ENCODE assay signal across 9 mouse cellular contexts in the genomic region with DNA sequence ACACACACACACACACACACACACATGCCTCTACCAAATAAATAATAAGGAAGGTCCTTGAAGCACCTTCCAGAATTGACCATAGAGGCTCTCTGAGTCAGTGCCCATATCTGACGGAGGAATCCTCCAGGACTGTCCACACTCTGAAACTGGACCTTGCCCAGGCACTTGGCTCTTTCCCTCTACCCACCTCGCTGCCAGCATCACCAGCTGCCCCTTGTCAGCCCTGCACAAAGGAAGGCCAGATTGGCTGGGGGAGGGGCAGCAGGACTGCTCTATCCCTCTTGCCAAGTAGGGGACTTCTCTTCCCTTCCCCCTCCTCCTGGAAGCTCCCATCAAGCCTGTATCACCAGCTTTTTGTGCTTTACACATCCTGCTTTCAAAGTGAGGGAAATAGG. TPM values are rescaled to one million over a fixed set of nuclear protein-coding genes. Genes with fewer than 3 reads are reported as not detected.
DNase-seq lines count a peak whose midpoint lies in the region; ATAC-seq and TF ChIP-seq lines count a peak whose summit lies in the region.
"Had no signal": no experiment of that assay in that cellular context is flagged by ENCODE, and none has a peak within 500 bp of the region (broad histone marks: within the 10 kb centered on the region; RNA-seq: fewer than 3 reads in every experiment).

No protein-coding gene starts in this region.

- ATAC-seq in neural tube, embryonic 11.5 days (ENCODE audit: insufficient read depth, low FRiP score, low TSS enrichment), result peak; percentile 49; the same call in 1 of the 2 replicates
- ATAC-seq in heart, postnatal 0 days (ENCODE audit: insufficient read depth, low read depth), result peak; percentile 80
- ATAC-seq in neural tube, embryonic 12.5 days (ENCODE audit: low FRiP score, low read depth), result peak; percentile 64; the same call in 1 of the 2 replicates
- no peak for ATAC-seq in intestine, postnatal 0 days

- H3K27me3 ChIP-seq in neural tube, embryonic 11.5 days (ENCODE audit: control insufficient read depth, insufficient read depth, low read length), result no peaks in the 10 kb centered on the region
- no peaks in the 10 kb centered on the region for H3K27me3 ChIP-seq in heart, postnatal 0 days (ENCODE audit: control insufficient read depth, insufficient read depth, low read length)
- no peaks in the 10 kb centered on the region for H3K27me3 ChIP-seq in neural tube, embryonic 12.5 days (replicated peaks)
- H3K27me3 ChIP-seq in intestine, postnatal 0 days (replicated peaks; ENCODE audit: control insufficient read depth, insufficient read depth, low read length), result no peaks in the 10 kb centered on the region
- H3K27me3 ChIP-seq: liver, embryonic 13.5 days had no signal

- 37% methylated on average over 2 of the region's 2 CpGs for WGBS in neural tube, embryonic 11.5 days
- 16% methylated on average over 2 of the region's 2 CpGs for WGBS in heart, postnatal 0 days
- WGBS in neural tube, embryonic 12.5 days, result 43% methylated on average over 2 of the region's 2 CpGs
- 29% methylated on average over 2 of the region's 2 CpGs for WGBS in intestine, postnatal 0 days

- no peak overlapping the region for H3K4me3 ChIP-seq in neural tube, embryonic 11.5 days (ENCODE audit: low read depth, low read length)
- H3K4me3 ChIP-seq in heart, postnatal 0 days (ENCODE audit: low read depth, low read length), result no peak overlapping the region
- no peak overlapping the region for H3K4me3 ChIP-seq in neural tube, embryonic 12.5 days
- no peak overlapping the region for H3K4me3 ChIP-seq in intestine, postnatal 0 days (ENCODE audit: low read depth, low read length)
- H3K4me3 ChIP-seq: liver, embryonic 13.5 days had no signal

- no peak overlapping the region for H3K27ac ChIP-seq in neural tube, embryonic 11.5 days (ENCODE audit: low read depth, low read length)
- H3K27ac ChIP-seq in heart, postnatal 0 days (ENCODE audit: low read depth), result no peak overlapping the region
- no peak overlapping the region for H3K27ac ChIP-seq in neural tube, embryonic 12.5 days
- no peak overlapping the region for H3K27ac ChIP-seq in intestine, postnatal 0 days (ENCODE audit: low read depth, low read length)
- H3K27ac ChIP-seq: liver, embryonic 13.5 days had no signal

- TF ChIP-seq CTCF in heart, postnatal 0 days (IDR thresholded peaks at IDR 0.05; ENCODE audit: low read depth), result no peak
- TF ChIP-seq CTCF in intestine, postnatal 0 days (IDR thresholded peaks at IDR 0.05; ENCODE audit: low read depth), result no peak

- peak; percentile 42 for DNase-seq in neural tube, embryonic 11.5 days (ENCODE audit: low spot score)
- no peak for DNase-seq in neural tube, embryonic 10.5 days (ENCODE audit: extremely low spot score, low spot score)
- peak; percentile 32 for DNase-seq in embryo, embryonic 11 days
- peak; percentile 46 for DNase-seq in heart, postnatal 0 days (ENCODE audit: low spot score)
- DNase-seq in kidney, postnatal 4 days, result peak; percentile 48 to 63
- DNase-seq in thymus, postnatal 14 days, result no peak
- DNase-seq: liver, embryonic 13.5 days had no signal

- H3K9me3 ChIP-seq in neural tube, embryonic 11.5 days (ENCODE audit: control insufficient read depth, low read length), result no peaks in the 10 kb centered on the region
- H3K9me3 ChIP-seq in heart, postnatal 0 days (replicated peaks; ENCODE audit: control insufficient read depth, low read length), result no peaks in the 10 kb centered on the region
- H3K9me3 ChIP-seq in neural tube, embryonic 12.5 days, result no peaks in the 10 kb centered on the region
- H3K9me3 ChIP-seq in intestine, postnatal 0 days (ENCODE audit: control insufficient read depth), result no peaks in the 10 kb centered on the region
- H3K9me3 ChIP-seq: liver, embryonic 13.5 days had no signal

- no peak overlapping the region for H3K4me2 ChIP-seq in neural tube, embryonic 11.5 days (ENCODE audit: low read depth)
- H3K4me2 ChIP-seq in heart, postnatal 0 days (ENCODE audit: low read depth, low read length), result no peak overlapping the region
- no peak overlapping the region for H3K4me2 ChIP-seq in neural tube, embryonic 12.5 days (replicated peaks)
- no peak overlapping the region for H3K4me2 ChIP-seq in intestine, postnatal 0 days (replicated peaks; ENCODE audit: low read depth)
- H3K4me2 ChIP-seq: liver, embryonic 13.5 days had no signal

- no peaks in the 10 kb centered on the region for H3K36me3 ChIP-seq in neural tube, embryonic 11.5 days (ENCODE audit: control insufficient read depth, insufficient read depth, low read length)
- H3K36me3 ChIP-seq in heart, postnatal 0 days (replicated peaks; ENCODE audit: control insufficient read depth, insufficient read depth, low read length), result no peaks in the 10 kb centered on the region
- no peaks in the 10 kb centered on the region for H3K36me3 ChIP-seq in neural tube, embryonic 12.5 days
- H3K36me3 ChIP-seq in intestine, postnatal 0 days (ENCODE audit: control insufficient read depth, insufficient read depth), result no peaks in the 10 kb centered on the region
- H3K36me3 ChIP-seq: liver, embryonic 13.5 days had no signal

- TF ChIP-seq EP300 in heart, postnatal 0 days (IDR thresholded peaks at IDR 0.05; ENCODE audit: low read depth), result no peak

- H3K9ac ChIP-seq in neural tube, embryonic 11.5 days (ENCODE audit: low read length), result no peak overlapping the region; the same call in 1 of the 2 replicates
- no peak overlapping the region for H3K9ac ChIP-seq in heart, postnatal 0 days (replicated peaks; ENCODE audit: low read depth, low read length)
- no peak overlapping the region for H3K9ac ChIP-seq in neural tube, embryonic 12.5 days
- H3K9ac ChIP-seq in intestine, postnatal 0 days (ENCODE audit: low read depth, low read length), result no peak overlapping the region
- H3K9ac ChIP-seq: liver, embryonic 13.5 days had no signal

- peaks cover 3% of the 10 kb centered on the region; the same call in 1 of the 2 replicates for H3K4me1 ChIP-seq in neural tube, embryonic 11.5 days (ENCODE audit: control insufficient read depth, insufficient read depth, low read length)
- H3K4me1 ChIP-seq in heart, postnatal 0 days (ENCODE audit: control insufficient read depth, insufficient read depth), result peaks cover 8% of the 10 kb centered on the region; the same call in 1 of the 2 replicates
- peaks cover 19% of the 10 kb centered on the region for H3K4me1 ChIP-seq in neural tube, embryonic 12.5 days
- H3K4me1 ChIP-seq in intestine, postnatal 0 days (replicated peaks; ENCODE audit: control insufficient read depth, insufficient read depth, low read length), result no peaks in the 10 kb centered on the region
- H3K4me1 ChIP-seq: liver, embryonic 13.5 days had no signal

RNA-seq across cellular contexts. Expression of a gene that starts 6.5 kb away (rescaled TPM):
- 2.5 and 4.0 TPM in 2 replicates for polyA plus RNA-seq in neural tube, embryonic 11.5 days (2014; fragmentation: Nextera tagmentation; extraction: Ambion mirVana)
- 7.3 and 17.4 TPM in 2 replicates for total RNA-seq in heart, postnatal 0 days (2014; rRNA removed; ENCODE audit: low replicate concordance)
- polyA plus RNA-seq in heart, postnatal 0 days (2015; fragmentation: Nextera tagmentation; extraction: Ambion mirVana), result 3.2 and 4.5 TPM in 2 replicates
- 6.1 and 6.3 TPM in 2 replicates for polyA plus RNA-seq in neural tube, embryonic 12.5 days (2016; fragmentation: Nextera tagmentation; extraction: Ambion mirVana)
- polyA plus RNA-seq in intestine, postnatal 0 days (2015; fragmentation: Nextera tagmentation; extraction: Ambion mirVana), result 15.2 and 18.6 TPM in 2 replicates

Comparison
In these comparisons a context has a peak if more than half of its experiments do, and no peak if none do; other contexts are left out.
1. DNase-seq: peak in neural tube, embryonic 11.5 days (single experiment), embryo, embryonic 11 days (single experiment), heart, postnatal 0 days (single experiment) and kidney, postnatal 4 days (2 of 2); none in neural tube, embryonic 10.5 days (single experiment) and thymus, postnatal 14 days (single experiment).